Mouse (Mus musculus): ENCODE measurements at regions not wholly inside any gene's neighbourhood (a gene's known extent, or its start where the extent isn't known, plus 50 kb on each side); places are given as distances from the start of the nearest gene placed in this dataset.
A peak's percentile ranks its signal among the peaks of the same experiment; 100 is the strongest.

DNA sequence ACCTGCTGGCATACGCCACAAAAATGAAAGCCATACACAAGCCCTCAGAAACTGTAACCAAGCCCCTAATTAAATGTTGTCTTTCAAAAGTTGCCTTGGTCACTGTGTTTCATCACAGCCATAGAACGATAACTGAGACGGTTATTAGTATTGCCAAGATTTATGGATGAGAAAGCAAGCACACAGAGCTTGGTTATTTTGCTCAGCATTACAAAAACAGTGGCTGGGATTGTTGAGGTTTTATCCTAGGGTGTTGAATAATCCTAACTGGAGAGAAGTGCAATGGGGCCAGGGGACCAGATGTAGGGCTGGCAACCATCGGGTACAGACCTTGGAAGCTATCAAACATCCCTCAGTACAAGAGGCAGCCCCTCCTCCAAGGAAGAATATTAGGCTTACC lies 106.4 kb upstream of the Rcn1 start:
- DNase-seq (ENCODE audit: extremely low read depth): no peak
- dilution Hi-C loops (cut with MboI; ENCODE audit: extremely low pct_ligation_motif_present, extremely low pct_unique_long_range_greater_than_20kb, low sequenced_read_pairs) (no loop called here), in situ Hi-C loops (cut with MboI; ENCODE audit: low pct_ligation_motif_present, low pct_unique_long_range_greater_than_20kb, low sequenced_read_pairs) (loop anchor here (25.0 kb wide), 1 partner anchor 582 kb away; no protein-coding TSS in a partner anchor)
- no peaks in the 10 kb centered on the region for H3K79me2 ChIP-seq (replicated peaks; ENCODE audit: control insufficient read depth, extremely low read depth, insufficient read depth, poor library complexity, severe bottlenecking)
- no peak overlapping the region for H3K4me3 ChIP-seq (replicated peaks in 1 of 3; ENCODE audit: low read depth in 2 of 3, low read length in 2 of 3, poor library complexity in 1 of 3)
- no peaks in the 10 kb centered on the region for H3K9me3 ChIP-seq (replicated peaks; ENCODE audit: low read length)
- no peaks in the 10 kb centered on the region for H3K36me3 ChIP-seq (replicated peaks in 1 of 2; ENCODE audit: control insufficient read depth in 1 of 2, insufficient read depth in 1 of 2, low read length in 1 of 2)
- no peak overlapping the region for H3K27ac ChIP-seq (ENCODE audit: insufficient read depth, low read depth)
- no peaks in the 10 kb centered on the region for H3K27me3 ChIP-seq (replicated peaks)
- no peak overlapping the region for H3K9ac ChIP-seq (ENCODE audit: insufficient read depth, low read depth)
- 0 out of 4 replicates have a peak, but pooled peaks cover 0 to 2% of the 10 kb centered on the region in 2 experiments for H3K4me1 ChIP-seq (ENCODE audit: control insufficient read depth in 1 of 2, insufficient read depth in 2 of 2)
- TF ChIP-seq PAX5 (IDR thresholded peaks at IDR 0.05; ENCODE audit: low read length) (no peak), BHLHE40 (IDR thresholded peaks at IDR 0.05; ENCODE audit: low read depth, low read length) (no peak), MEF2A (IDR thresholded peaks at IDR 0.05; ENCODE audit: borderline replicate concordance, low read depth, low read length) (no peak), HCFC1 (IDR thresholded peaks at IDR 0.05; ENCODE audit: low read depth, low read length) (no peak), MXI1 (IDR thresholded peaks at IDR 0.05; ENCODE audit: low read depth, low read length) (no peak), JUND (conservative IDR thresholded peaks at IDR 0.05; ENCODE audit: low read depth, low read length) (no peak), ELF1 (IDR thresholded peaks at IDR 0.05; ENCODE audit: low read depth, low read length) (no peak), KAT2A (IDR thresholded peaks at IDR 0.05; ENCODE audit: insufficient replicate concordance, low read length) (no peak), TCF12 (IDR thresholded peaks at IDR 0.05; ENCODE audit: low read depth, low read length) (no peak), MAFK (IDR thresholded peaks at IDR 0.05; ENCODE audit: insufficient replicate concordance, low read length) (no peak), E2F4 (IDR thresholded peaks at IDR 0.05; ENCODE audit: insufficient replicate concordance, low read depth, low read length) (no peak), ETS1 (conservative IDR thresholded peaks at IDR 0.05; ENCODE audit: low read depth, low read length) (no peak), SMC3 (IDR thresholded peaks at IDR 0.05; ENCODE audit: low read depth, low read length) (no peak), MYC (IDR thresholded peaks at IDR 0.05; ENCODE audit: low read depth, low read length) (no peak), EP300 (IDR thresholded peaks at IDR 0.05; ENCODE audit: low read length) (no peak), CHD2 (IDR thresholded peaks at IDR 0.05; ENCODE audit: low read length) (no peak), CHD1 (IDR thresholded peaks at IDR 0.05; ENCODE audit: low read depth, low read length) (no peak)
- peak overlapping the region; percentile 31; the same call in 1 of the 2 replicates for H3K4me2 ChIP-seq (ENCODE audit: insufficient read depth, low read depth, poor library complexity, severe bottlenecking)

DNA sequence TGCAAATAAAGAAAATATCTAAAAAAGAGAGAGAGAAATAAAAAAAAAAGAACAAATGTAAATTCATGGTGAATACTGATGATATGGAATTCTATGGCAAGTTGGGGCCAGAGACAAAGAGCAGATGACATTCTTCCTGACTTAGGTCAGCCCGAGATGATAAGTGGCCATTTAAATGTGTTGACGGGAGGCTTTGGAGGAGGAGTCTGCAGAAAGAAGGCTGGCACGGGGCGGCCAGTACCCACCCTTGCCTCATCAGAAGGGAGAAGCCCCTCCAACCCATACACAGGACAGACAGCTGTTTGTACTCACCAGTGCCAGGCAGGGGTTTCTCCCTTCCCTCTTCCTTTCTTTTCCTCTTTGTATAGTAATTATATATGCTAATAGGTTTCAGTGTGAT lies 108.0 kb upstream of the Rcn1 start:
- Histone ChIP-seq H3K4me3 (replicated peaks in 1 of 3; ENCODE audit: low read depth in 2 of 3, low read length in 2 of 3, poor library complexity in 1 of 3) (no peak overlapping the region), H3K4me1 (ENCODE audit: control insufficient read depth in 1 of 2, insufficient read depth in 2 of 2) (0 out of 4 replicates have a peak, but pooled peaks cover 0 to 4% of the 10 kb centered on the region in 2 experiments), H3K27ac (ENCODE audit: insufficient read depth, low read depth) (no peak overlapping the region), H3K79me2 (replicated peaks; ENCODE audit: control insufficient read depth, extremely low read depth, insufficient read depth, poor library complexity, severe bottlenecking) (no peaks in the 10 kb centered on the region), H3K9ac (ENCODE audit: insufficient read depth, low read depth) (no peak overlapping the region), H3K4me2 (ENCODE audit: insufficient read depth, low read depth, poor library complexity, severe bottlenecking) (no peak overlapping the region), H3K36me3 (replicated peaks in 1 of 2; ENCODE audit: control insufficient read depth in 1 of 2, insufficient read depth in 1 of 2, low read length in 1 of 2) (no peaks in the 10 kb centered on the region), H3K9me3 (replicated peaks; ENCODE audit: low read length) (no peaks in the 10 kb centered on the region), H3K27me3 (replicated peaks) (no peaks in the 10 kb centered on the region)
- in situ Hi-C loops (cut with MboI; ENCODE audit: low pct_ligation_motif_present, low pct_unique_long_range_greater_than_20kb, low sequenced_read_pairs): loop anchor here (25.0 kb wide), 1 partner anchor 580 kb away; no protein-coding TSS in a partner anchor
- dilution Hi-C loops (cut with MboI; ENCODE audit: extremely low pct_ligation_motif_present, extremely low pct_unique_long_range_greater_than_20kb, low sequenced_read_pairs): no loop called here
- no peak for TF ChIP-seq PAX5 (IDR thresholded peaks at IDR 0.05; ENCODE audit: low read length)
- no peak for TF ChIP-seq TBP (conservative IDR thresholded peaks at IDR 0.05; ENCODE audit: low read depth, low read length)
- TF ChIP-seq MAX (IDR thresholded peaks at IDR 0.05; ENCODE audit: low read length): no peak
- TF ChIP-seq ZKSCAN1 (IDR thresholded peaks at IDR 0.05; ENCODE audit: borderline replicate concordance, low read depth, low read length): no peak
- no peak for TF ChIP-seq CTCF (conservative IDR thresholded peaks at IDR 0.05 in 1 of 2, IDR thresholded peaks at IDR 0.05 in 1 of 2; ENCODE audit: low read depth in 2 of 2, low read length in 2 of 2)
- TF ChIP-seq NELFE (IDR thresholded peaks at IDR 0.05; ENCODE audit: low read depth, low read length): no peak
- no peak for TF ChIP-seq POLR2AphosphoS2 (IDR thresholded peaks at IDR 0.05; ENCODE audit: low read depth, low read length)
- no peak for TF ChIP-seq JUN (IDR thresholded peaks at IDR 0.05; ENCODE audit: insufficient read depth, low read depth, low read length)
- TF ChIP-seq CHD2 (IDR thresholded peaks at IDR 0.05; ENCODE audit: low read length): no peak
- no peak for TF ChIP-seq TCF12 (IDR thresholded peaks at IDR 0.05; ENCODE audit: low read depth, low read length)
- DNase-seq (ENCODE audit: extremely low read depth): no peak
